Mouse (Mus musculus) right cerebral cortex, postnatal 14 days (tissue): ENCODE measurements around the gene Hipk4.
"Not testable (repeated sequence)": the region's sequence is repeated elsewhere in the genome, so short reads cannot be mapped to it uniquely, and the experiment has no call there.

Experiments
- DNase-seq: peaks from one replicate; pipeline ENCODE4 v3.0.0; 2022

Gene Hipk4

DNA sequence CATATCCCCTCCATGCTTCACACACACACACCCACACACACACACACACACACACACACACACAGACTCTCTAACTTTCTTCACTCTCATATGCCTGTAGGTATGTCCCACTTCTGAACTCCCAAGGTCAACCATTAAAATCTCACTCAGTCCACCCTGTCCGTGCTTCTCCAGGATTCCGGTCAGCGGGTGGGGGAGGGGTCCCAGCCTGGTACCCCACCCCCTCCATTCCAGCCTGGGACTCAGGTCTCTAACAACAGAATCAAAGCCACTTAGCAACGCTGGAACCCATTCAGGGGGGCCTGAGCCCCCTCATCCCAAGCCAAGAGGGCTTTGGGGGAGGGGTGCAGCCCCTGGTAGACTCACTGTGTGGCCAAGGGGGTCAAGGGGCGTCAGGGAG lies at the start of gene Hipk4:
TSS of gene Hipk4 (plus strand) at position 301 of the 400 bp plus-strand sequence.
- no peak for DNase-seq

DNA sequence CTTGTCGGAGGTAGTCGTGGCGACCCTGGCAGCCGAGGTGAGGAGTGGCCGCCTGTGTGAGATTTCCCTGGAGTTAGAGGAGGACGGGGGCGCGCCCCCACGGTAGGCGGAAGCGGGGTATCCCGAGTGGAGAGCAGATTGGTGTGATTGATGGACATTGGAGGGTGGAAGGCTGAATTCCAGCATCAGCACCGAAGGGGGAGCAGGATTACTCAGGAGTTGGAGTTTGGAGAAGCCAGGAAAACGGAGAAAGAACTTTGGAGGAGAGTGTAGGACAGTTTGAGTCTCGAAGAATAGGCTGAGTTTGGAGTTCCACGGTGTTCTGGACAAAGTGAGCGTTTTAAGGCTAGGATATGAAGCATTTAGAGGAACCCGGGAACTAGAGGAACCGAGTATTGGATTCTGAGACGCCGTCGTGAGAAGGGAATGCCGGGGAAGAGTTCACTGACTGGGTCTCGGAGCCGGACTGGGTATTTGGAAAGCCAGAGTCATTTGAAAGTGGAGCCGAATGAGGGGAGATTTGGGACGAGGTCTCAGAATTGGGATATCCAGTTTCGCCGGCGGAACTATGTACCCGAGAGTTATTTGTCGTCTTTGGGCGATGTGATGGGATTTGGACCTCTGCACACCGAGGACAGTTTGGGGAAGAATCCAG lies 49.1 kb upstream of the Hipk4 start:
- no peak for DNase-seq

DNA sequence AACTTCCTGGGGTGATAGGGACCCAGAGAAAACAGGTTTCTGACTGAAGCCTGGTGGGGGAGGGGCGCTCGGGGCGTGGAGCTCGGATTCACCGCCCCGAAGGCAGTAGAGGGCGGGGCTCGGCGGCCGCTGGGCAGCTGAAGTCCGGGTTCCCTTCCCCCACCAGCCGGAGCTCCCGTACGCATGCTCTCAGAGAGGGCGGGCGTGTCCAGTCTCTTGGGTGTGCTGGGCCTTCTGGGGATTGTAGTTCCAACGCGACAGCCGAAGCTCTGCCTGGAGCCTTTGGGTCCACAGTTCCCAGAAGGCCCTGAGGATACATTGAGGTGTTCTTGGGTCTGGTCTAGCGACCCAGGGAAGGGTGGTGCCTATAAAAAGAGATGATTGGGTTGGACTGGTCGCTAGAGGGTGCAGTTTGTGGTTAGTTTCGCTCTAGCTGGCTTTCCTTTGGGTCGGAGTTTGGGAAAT lies 48.5 kb upstream of the Hipk4 start:
- DNase-seq, result peak; percentile 96

DNA sequence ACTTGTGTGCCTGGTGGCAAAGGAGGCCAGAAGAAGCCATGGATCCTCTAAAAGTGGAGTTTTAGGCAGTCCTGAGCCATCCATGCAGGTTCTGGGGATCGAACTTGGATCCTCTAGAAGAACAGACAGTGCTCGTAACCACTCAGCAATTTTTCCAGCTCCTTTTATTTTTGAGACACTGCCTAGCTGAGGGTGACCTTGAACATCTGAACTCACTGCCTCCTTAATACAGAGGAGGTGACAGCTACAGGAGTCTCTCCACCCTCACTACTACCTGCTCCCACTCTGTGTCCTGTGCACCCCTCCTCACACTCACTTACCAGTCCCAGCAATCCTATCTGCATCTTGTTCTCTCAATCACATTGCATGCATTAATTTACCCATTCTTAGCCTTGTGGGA lies 47.5 kb upstream of the Hipk4 start:
- no peak for DNase-seq

DNA sequence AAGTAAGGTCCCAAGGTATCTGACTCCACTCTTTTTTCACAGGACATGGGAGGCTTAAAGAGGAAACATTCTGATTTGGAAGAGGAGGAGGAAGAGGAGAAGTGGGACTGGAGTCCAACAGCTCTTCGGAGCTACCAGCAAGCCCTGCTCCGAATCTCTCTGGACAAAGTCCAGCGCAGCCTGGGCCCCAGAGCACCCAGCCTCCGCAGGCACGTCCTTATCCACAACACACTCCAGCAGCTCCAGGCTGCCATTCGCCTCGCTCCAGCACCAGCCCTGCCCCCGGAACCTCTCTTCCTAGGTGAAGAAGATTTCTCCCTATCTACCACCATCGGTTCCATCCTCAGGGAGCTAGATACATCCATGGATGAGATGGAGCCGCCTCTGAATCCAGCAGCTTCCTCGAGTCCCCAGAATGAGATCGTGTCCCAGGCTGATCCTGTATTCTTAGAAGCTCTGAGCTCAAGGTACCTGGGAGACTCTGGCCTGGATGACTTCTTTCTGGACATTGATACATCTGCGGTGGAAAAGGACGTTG lies 46.9 kb upstream of the Hipk4 start:
- no peak for DNase-seq

DNA sequence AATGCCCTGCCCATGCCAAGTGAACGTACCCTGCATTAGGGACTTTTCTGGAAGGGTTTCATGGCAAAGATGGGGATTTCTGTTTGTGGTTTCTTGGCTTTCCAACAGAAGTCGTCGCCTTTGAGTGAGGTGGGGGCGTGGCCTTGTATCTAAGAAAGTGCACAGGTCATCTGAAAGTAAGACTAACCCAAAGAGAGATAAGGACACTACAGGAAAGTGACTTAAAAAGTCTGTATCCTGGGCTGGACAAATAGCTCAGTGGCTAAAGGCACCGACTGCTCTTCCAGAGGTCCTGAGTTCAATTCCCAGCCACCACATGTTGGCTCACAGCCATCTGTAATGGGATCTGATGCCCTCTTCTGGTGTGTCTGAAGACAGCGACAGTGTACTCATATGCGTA lies 44.5 kb upstream of the Hipk4 start:
- no peak for DNase-seq

DNA sequence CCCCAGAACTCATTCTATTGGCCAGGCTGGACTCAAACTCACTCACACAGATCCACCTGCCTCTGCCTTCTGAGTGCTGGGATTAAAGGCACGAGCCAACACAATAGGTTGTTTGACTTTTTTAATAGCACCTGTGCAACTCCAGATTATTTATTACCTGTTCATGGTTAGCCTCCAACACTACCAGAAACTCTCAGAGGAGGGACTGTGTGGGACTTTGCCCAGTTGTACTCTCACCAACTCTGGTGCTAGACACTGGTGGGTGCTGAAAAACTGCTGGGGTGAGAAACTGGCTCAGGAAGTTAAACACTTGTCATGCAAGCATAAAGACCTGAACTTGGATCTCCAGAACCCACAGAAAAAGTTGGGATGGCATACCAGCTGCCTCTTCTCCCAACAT lies 43.3 kb upstream of the Hipk4 start:
- DNase-seq, result no peak

DNA sequence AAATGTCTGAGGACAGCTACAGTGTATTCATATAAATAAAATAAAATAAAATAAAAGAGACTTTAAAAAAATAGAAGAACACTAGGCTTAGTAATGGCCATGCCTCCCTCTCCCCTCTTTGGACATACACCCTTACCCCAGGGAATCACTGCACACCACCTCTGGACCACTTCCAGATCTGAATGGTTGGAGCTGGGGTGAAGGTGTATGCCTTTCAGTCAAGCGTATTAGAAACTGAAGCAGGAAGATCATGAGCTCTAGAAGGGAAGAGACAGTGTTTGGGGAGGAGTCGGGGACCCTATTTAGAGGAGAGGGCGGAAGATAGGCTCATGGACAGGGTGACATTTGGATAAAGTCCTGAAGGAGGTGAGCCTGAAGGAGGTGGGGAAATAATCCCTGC lies 42.6 kb upstream of the Hipk4 start:
- DNase-seq, result no peak

DNA sequence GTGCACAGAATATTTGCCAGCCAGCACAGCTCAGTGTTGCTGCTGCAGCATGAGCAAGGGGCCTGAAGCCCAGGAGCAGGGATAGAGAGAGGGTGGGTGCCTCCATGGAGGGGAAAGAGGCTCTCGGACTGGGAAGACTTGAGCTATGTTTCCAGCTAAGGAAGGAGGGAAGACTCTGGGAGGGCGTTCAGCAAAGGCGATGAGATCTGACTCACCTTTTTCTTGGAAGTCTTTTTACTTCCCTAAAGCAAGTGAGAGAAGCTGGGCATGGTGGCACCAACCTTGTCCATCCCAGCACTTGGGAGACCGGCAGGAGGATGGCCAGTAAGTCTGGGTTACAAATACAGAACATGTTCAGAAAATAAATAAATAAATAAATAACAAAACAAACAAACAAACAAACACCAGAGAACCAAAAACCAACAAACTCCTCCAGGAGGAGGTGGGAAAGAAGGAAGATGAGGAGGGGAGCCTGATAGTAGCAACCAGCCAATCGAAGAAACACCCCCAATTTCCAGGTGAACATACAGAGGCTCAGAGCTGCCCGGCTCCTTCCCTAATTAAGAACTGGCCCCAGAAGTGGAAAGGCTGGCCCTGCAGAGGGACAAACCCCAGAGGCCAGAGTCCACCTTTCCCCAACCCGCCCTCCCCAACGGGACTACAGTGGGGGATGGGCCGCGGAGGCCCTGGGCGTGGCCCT lies 42.0 kb upstream of the Hipk4 start:
- DNase-seq, result no peak

DNA sequence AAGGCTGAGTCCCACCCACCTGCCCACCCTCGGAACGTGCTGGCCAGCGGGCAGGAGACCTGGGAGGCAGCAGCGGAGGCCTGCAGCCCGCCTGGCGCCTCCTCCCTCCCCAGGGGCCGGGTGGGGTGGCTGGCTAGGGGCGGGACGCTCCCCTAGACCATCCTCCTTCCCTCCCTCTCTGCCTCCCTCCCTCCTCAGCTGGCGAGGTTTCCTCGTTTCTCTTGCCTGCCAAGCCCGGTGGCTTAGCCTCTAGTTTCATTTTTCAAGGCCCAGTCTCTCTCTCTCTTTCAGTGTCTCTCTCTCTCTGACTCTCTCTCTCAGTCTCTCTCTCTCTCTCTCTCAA lies 41.5 kb upstream of the Hipk4 start:
- DNase-seq, result peak; percentile 58

DNA sequence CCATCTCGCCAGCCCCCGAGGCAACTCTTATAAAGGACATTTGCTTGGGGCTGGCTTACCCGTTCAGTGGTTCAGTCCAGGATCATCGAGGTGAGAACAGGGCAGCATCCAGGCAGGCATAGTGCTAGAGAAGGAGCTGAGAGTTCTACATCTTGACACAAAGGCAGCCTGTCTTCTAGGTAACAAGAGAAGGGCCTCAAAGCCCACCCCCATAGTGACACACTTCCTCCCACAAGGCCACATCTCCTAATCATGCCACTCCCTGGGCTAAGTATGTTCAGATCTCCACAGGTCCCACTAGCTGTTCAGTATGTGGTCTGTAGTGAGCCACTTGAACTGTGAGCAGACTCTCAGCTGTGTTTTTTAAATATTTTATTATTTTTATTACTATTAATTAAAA lies 39.2 kb upstream of the Hipk4 start:
- no peak for DNase-seq

DNA sequence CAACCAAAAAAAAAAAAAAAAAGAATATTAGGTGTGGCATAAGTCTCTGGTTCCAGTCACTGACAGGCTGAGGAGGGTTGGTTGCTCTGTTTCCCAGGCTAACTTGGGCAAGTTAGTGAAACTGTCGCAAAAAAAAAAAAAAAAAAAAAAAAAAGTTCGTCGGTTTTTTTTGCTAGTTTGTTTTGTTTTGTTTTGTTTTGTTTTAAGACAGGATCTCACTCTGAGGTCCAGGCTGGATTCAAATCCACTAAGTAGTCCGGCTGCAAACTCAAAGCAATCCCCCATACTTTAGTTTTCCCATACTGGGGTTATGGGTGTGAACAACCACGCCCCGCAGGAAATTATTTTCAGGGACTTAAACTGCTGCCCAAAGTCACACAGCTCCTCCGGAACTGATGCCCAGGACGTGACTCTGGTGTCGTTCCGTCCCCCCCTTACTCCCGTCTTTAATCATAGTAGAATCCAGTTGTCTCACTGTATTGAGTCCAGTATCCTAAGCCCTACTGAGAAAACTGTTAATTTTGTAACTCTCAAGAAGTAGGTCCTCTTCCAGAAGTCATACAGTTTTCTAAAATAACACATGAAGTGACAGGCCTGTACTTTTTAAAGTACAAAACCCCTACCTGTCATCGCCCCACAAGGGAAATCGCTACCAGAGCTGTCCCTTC lies 36.8 kb upstream of the Hipk4 start:
- no peak for DNase-seq

DNA sequence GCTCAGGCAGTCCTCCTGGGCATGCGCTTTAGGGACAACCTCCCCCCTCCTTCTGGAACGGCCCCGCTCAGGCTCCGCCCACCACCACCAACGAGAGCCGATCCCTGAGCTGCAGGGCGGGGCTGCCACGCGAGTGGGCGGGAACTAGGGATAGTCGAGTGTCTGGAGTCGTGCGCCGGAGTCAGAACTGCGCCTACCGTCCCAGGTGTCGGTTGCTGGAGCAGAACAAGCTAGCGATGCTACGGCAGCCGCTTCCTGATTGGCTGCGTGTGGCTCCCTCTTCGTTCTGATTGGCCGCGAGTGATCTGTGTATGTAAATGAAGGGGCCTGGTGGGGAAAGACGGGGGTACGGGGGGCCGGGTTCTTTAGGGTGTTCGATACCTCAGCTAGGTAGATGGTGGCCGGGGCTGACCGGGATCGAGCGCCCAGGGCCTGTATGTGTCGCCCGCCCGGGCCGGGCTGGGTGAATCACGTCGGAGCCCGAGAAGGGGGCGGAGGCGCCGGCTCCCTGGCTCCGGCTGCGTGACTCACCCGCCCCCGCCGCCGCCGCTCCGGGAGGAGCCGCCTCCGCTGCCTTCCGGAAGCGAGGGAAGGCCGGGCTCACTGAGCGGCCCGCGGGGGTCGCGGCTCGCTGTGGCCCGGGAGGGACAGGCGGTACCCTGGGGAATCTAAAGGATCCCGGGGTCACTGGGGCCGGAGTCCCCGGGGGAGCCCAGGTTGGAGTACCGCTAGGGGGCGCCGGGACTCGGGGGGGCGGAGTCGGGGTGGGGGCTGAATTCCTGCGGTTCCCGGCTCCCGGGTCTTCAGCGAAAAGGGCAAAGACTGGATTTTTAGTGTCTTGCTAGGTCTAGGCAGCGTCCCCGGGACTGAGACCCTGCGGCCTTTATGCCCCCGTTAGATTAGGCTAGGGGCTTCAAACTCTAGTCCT lies 36.0 kb upstream of the Hipk4 start, which contains the start of gene Sertad1:
TSS of gene Sertad1 (plus strand) at position 141 of the 928 bp plus-strand sequence.
- DNase-seq, result peak; percentile 99

DNA sequence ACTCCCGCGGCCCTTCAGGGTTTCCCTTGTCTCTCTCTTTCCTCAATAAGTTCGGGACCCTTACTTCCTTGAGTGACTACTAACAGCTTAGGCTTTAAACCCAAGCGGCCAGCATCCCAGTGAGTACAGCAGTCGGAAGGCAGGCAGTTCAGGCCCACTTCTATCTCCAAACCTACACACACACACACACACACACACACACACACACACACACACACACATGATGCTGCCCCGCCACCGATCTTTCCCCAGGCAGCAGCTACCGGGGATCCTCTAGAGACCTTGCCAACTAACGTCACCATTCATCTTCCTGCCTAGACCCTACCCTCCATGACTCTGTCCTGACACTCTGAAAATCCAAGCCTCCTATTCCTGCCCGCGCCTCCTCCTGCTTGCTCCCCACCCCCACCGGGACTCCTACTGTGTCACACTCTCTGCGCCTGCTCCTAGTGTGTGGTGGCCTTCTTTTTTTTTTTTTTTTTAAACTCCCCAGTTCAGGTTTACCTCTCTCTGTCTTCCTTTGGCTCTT lies 35.3 kb upstream of the Hipk4 start:
- peak; percentile 73 for DNase-seq

DNA sequence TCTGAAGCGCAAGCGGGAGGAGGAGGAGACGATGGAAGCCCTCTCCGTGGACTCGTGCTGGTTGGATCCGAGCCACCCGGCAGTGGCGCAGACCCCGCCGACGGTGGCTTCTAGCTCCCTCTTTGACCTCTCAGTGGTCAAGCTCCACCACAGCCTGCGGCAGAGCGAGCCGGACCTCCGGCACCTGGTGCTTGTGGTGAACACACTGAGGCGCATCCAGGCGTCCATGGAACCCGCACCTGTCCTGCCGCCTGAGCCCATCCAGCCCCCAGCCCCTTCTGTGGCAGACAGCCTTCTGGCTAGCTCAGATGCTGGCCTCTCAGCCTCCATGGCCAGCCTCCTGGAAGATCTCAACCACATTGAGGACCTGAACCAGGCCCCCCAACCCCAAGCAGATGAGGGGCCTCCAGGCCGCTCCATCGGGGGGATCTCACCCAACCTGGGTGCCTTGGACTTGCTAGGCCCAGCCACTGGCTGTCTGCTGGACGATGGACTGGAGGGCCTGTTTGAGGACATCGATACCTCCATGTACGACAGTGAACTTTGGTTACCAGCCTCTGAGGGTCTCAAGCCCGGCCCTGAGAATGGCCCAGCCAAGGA lies 33.7 kb upstream of the Hipk4 start:
- no peak for DNase-seq

DNA sequence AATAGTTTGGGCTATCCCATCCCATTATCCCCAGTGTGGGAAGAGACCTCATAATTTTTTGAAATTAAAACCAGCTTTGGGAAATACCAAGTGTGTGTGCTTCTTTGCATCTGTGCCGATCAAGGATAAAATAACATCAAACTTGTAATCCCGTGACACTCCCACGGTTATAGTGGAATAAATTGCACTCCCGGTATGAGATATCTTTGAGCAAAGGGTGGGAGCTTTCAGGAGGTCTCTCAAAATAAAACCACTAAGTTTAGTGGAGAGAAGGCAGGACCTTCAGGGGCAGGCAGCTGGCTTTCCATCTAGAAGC lies 32.9 kb upstream of the Hipk4 start:
- no peak for DNase-seq

DNA sequence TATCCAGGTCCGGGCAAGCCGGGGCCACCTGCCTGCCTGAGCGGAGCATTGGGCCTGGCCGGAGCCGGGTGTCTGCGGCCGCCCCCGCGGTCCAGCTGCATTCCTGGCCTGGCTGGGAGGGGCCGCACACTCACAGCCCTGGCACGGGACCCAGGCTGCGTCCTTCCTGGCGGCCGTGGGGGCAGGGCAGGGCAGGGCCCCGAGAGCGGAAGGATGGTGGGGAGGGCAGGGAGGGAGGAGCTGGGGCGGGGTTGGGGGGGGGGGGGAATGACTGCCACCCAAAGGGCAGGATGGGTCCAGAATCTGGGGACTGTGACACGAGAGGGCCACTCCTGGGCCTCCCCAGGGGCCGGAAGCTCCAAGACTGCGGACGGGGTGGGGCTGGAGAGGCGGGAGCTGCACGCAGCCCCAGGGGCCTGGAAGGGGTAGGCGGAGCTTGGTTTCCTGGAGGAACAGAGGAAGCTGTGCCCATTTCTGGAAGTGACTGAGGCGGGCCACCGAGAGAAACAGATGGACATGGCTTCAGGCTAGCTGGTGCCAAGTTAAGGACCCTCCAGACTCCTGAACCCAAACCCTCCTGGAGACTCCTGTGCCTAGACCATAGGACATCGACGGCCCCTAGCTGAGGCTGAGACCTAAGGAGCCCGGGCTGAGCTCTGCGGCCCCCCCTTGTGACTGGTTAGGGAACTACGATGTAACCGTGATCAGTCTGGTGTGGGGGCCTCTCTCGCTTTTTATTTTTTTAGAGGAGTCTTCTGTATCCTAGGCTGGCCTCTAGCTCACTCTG lies 32.3 kb upstream of the Hipk4 start:
- DNase-seq, result peak; percentile 77

DNA sequence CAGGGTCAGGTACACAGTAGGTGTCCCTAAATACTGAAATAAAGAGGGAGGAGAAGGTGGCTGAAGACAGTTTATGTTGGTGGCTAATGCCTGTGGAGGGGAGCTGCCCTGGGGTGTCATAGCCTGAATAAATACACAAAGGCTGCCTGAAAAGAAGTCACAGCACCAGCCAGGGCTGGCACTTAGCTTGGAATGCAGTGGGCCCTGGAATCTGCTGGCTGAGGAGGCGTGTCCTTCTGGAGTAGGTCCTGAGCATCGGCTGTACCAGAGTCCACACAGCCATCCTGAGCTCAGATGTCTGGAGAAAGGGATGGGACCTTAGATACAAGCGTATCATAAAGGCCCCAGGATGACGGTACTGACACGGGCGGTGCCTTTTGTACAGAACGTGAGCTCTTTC lies 31.2 kb upstream of the Hipk4 start:
- DNase-seq, result no peak

DNA sequence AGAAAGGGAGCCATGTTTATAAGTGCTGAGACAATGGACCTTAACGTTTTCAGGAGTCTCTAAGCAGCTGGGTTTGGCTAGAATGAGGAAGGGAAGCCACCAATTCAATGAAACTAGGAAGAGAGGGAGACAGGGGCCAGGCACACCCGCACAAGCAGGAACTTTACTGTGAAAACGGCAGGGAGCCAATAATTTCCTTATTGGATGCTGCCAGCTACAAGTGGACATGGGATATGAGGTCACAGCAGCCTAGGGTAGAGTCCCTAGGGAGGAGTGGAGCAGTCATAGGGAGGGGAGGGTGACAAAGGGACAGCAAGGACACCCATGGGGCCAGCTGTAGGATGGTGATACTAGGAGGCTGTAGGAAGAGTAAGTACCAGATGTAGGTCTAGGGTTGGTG lies 30.0 kb upstream of the Hipk4 start:
- no peak for DNase-seq

DNA sequence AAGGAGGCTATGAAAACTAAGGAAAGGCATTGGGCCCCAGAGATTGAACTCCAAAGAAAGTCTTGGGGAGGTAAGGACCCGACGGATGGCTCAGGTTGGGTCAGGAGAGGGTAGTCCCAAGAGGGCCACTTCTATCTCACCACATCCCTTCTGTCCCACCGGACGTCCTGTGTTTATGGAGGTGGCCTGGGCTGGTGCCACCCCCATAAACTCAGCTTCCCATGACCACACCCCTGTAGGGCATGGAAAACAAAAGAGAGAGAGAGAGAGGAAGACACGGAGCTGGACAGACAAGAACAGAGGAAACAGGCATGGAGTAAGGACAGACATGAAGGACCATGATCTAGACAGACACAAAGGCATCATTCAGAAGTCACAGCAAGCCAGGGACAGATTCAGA lies 29.6 kb upstream of the Hipk4 start:
- DNase-seq, result no peak

DNA sequence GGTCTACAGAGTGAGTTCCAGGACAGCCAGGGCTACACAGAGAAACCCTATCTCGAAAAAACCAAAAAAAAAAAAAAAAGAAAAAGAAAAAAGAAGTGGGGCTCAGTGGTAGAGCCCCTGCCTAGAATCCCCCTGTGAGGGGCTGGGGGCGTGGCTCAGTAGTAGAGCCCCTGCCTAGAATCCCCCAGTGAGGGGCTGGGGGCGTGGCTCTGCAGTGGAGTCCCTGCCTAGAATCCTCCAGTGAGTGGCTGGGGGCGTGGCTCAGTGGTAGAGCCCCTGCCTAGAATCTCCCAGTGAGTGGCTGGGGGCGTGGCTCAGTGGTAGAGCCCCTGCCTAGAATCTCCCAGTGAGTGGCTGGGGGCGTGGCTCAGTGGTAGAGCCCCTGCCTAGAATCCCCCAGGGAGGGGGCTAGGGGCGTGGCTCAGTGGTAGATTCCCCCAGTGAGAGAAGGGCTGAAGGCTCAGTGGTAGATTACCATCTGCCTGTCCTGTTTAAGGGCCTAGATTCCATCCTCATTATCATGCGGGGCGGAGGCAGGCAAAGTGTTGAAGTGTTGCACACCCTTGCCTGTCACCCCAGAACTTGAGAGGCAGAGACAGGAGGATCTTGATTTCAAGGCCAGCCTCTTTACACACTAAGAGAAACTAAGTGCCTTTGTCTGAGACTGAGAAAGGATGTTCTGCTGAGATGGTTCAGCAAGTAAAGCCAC lies 28.3 kb upstream of the Hipk4 start:
- DNase-seq, result not testable (repeated sequence)
